Mouse (Mus musculus) myocyte (in vitro differentiated cells): ENCODE data around the gene Olfr519. TPM values are rescaled to one million over a fixed set of nuclear protein-coding genes. Genes with fewer than 3 reads are reported as not detected.

Experiments
- H3K27me3 ChIP-seq: one replicate; pipeline ENCODE4 v1.6.1; 2011; ENCODE audit not compliant: control insufficient read depth, insufficient read depth, insufficient read length
- H3K36me3 ChIP-seq: one replicate; pipeline ENCODE4 v1.6.1; 2011; ENCODE audit not compliant: control insufficient read depth, insufficient read depth
- H3K4me2 ChIP-seq: one replicate; pipeline ENCODE4 v1.6.1; 2011; ENCODE audit warnings: low read depth, control low read depth
- H3K4me3 ChIP-seq: one replicate; pipeline ENCODE4 v1.5.1; 2011; ENCODE audit warnings: mild to moderate bottlenecking, control low read depth, moderate library complexity
- H3K79me2 ChIP-seq: one replicate; pipeline ENCODE4 v1.6.1; 2011; ENCODE audit not compliant: control insufficient read depth, insufficient read depth
- H3ac ChIP-seq: one replicate; pipeline ENCODE4 v1.6.1; 2011; ENCODE audit not compliant: control insufficient read depth, insufficient read length
- CEBPB ChIP-seq: IDR thresholded peaks from 2 replicates; pipeline ENCODE4 v1.6.1; 2011; ENCODE audit warnings: mild to moderate bottlenecking, moderate library complexity; ENCODE audit not compliant: poor library complexity, insufficient read depth, severe bottlenecking
- E2F4 ChIP-seq: IDR thresholded peaks from one replicate; pipeline ENCODE4 v1.6.1; 2011; ENCODE audit warnings: mild to moderate bottlenecking, control low read depth, moderate library complexity; ENCODE audit not compliant: insufficient read depth
- MAX ChIP-seq: IDR thresholded peaks from one replicate; pipeline ENCODE4 v1.6.1; 2011; ENCODE audit warnings: low read depth, mild to moderate bottlenecking, control low read depth
- MYOD1 ChIP-seq, 3 experiments: IDR thresholded peaks; one replicate each; pipeline ENCODE4 v1.6.1; 2011; ENCODE audit warnings: control low read depth in 2 of 3, low read depth in 2 of 3, mild to moderate bottlenecking in 2 of 3, moderate library complexity in 1 of 3; ENCODE audit not compliant: insufficient read length in 2 of 3, control insufficient read depth in 1 of 3
- MYOG ChIP-seq, 3 experiments: IDR thresholded peaks; one replicate each; pipeline ENCODE4 v1.6.1; 2011; ENCODE audit warnings: control low read depth in 2 of 3, low read depth in 2 of 3, mild to moderate bottlenecking in 2 of 3; ENCODE audit not compliant: insufficient read length in 2 of 3, control insufficient read depth in 1 of 3, insufficient read depth in 1 of 3
- POLR2A ChIP-seq: IDR thresholded peaks from one replicate; pipeline ENCODE4 v1.6.1; 2011; ENCODE audit warnings: low read depth, mild to moderate bottlenecking, control low read depth, moderate library complexity; ENCODE audit not compliant: insufficient read length
- POLR2AphosphoS2 ChIP-seq: IDR thresholded peaks from one replicate; pipeline ENCODE4 v1.6.1; 2011; ENCODE audit warnings: low read depth, control low read depth; ENCODE audit not compliant: insufficient read length
- REST ChIP-seq: IDR thresholded peaks from one replicate; pipeline ENCODE4 v1.6.1; 2011; ENCODE audit warnings: mild to moderate bottlenecking, control low read depth, moderate library complexity; ENCODE audit not compliant: insufficient read depth, insufficient read length
- SRF ChIP-seq: IDR thresholded peaks from one replicate; pipeline ENCODE4 v1.6.1; 2011; ENCODE audit warnings: low read depth; ENCODE audit not compliant: control insufficient read depth, insufficient read length
- TCF12 ChIP-seq: IDR thresholded peaks from one replicate; pipeline ENCODE4 v1.6.1; 2011; ENCODE audit warnings: mild to moderate bottlenecking, control low read depth; ENCODE audit not compliant: poor library complexity, insufficient read depth, severe bottlenecking
- TCF3 ChIP-seq: IDR thresholded peaks from one replicate; pipeline ENCODE4 v1.6.1; 2011; ENCODE audit warnings: low read depth, control low read depth; ENCODE audit not compliant: insufficient read length
- USF1 ChIP-seq: IDR thresholded peaks from one replicate; pipeline ENCODE4 v1.6.1; 2011; ENCODE audit warnings: low read depth, mild to moderate bottlenecking, control low read depth, moderate library complexity
- polyA plus RNA-seq: library from polyadenylated mRNA; unstranded; fragments of >200 nt; fragmentation: generic; extraction: Trizol; gene quantifications from one replicate; pipeline ENCODE4 v1.2.1, GENCODE M21; 2012; ENCODE audit warnings: missing spikeins

The Olfr519 gene
- polyA plus RNA-seq = not detected

DNA sequence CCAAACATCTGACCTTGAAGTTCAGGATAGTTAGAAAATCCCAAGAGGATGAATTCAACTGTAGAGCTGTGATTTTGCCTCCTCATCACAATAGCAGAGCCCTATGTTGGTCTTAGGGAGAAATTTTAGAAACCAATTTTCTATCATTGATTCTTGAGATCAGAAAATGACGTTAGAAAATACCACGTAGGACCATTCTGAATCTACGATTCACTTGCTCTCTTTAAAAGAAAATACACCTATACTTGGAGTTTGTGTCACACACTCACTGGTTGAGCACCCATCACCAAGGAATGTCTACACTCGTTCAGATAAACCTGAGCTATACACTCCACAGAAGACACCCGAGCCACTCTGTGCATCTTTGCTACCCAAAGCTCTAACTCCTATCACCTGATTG, at the start of gene Olfr519:
Olfr519 (minus strand) TSS at position 101 of the 400 bp plus-strand sequence.
- Histone ChIP-seq H3K4me3 (no peak within 1 kb of the TSS), H3ac (no peak within 1 kb of the TSS), H3K79me2 (no peaks in the 10 kb centered on the region), H3K4me2 (no peak within 1 kb of the TSS), H3K36me3 (no peaks in the 10 kb centered on the region), H3K27me3 (no peaks in the 10 kb centered on the region)
- TF ChIP-seq MYOD1 (IDR thresholded peaks at IDR 0.05; ENCODE audit: control insufficient read depth in 1 of 3, insufficient read length in 2 of 3, low read depth in 2 of 3) = no peak
- TF ChIP-seq TCF3 = no peak
- TF ChIP-seq POLR2A = no peak
- no peak for TF ChIP-seq E2F4
- no peak for TF ChIP-seq USF1
- TF ChIP-seq TCF12 = no peak
- no peak for TF ChIP-seq POLR2AphosphoS2
- no peak for TF ChIP-seq REST
- no peak for TF ChIP-seq CEBPB
- TF ChIP-seq MAX = no peak
- TF ChIP-seq SRF = no peak
- no peak for TF ChIP-seq MYOG (IDR thresholded peaks at IDR 0.05; ENCODE audit: control insufficient read depth in 1 of 3, insufficient read depth in 1 of 3, insufficient read length in 2 of 3, low read depth in 2 of 3)

DNA sequence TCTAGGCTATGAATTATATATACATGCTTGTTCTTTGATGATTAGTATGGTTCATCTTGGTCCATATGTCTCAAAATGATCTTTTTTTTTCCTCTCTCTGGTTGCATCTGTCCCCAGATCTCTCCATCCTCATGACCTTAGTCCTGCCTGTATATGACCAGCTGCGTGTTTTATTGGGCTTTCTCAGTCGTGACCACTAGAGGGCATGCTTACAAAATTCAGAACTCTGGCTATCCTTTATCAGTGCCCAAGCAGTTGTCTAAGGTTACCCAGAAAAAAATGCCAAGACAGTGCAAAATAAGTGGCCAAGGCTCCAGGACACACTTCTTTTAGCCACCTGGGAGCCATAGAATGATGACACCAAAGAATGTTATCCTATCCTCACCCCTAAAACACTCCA, 49.8 kb upstream of the Olfr519 start:
- Histone ChIP-seq H3K4me3 (no peak overlapping the region), H3K36me3 (peaks cover 17% of the 10 kb centered on the region), H3K4me2 (no peak overlapping the region), H3ac (no peak overlapping the region), H3K27me3 (no peaks in the 10 kb centered on the region), H3K79me2 (no peaks in the 10 kb centered on the region)
- TF ChIP-seq POLR2A (no peak), CEBPB (no peak), USF1 (no peak), MYOG (IDR thresholded peaks at IDR 0.05; ENCODE audit: control insufficient read depth in 1 of 3, insufficient read depth in 1 of 3, insufficient read length in 2 of 3, low read depth in 2 of 3) (no peak), REST (no peak), E2F4 (no peak), MYOD1 (IDR thresholded peaks at IDR 0.05; ENCODE audit: control insufficient read depth in 1 of 3, insufficient read length in 2 of 3, low read depth in 2 of 3) (no peak), SRF (no peak), TCF12 (no peak), MAX (no peak), TCF3 (no peak), POLR2AphosphoS2 (no peak)

DNA sequence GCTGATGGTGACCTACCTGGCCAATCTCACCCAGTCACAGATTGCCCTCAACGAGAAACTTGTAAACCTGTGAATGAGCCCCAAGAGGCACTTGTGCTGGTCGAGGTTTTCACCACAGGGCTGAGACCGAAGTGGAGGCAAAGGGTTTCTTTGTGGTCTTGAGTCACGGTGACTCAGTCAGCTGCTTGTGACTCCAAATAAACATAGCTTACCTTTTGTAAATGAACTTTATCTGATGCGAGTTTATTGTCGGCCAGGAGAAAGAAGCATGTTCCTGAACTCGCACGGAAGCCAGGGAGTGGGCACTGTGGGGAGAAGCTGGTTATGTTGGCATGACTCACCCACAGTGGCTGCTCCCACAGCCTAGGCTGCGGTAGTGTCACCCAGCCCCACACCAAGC, 47.2 kb upstream of the Olfr519 start:
- no peak overlapping the region for H3K4me2 ChIP-seq

DNA sequence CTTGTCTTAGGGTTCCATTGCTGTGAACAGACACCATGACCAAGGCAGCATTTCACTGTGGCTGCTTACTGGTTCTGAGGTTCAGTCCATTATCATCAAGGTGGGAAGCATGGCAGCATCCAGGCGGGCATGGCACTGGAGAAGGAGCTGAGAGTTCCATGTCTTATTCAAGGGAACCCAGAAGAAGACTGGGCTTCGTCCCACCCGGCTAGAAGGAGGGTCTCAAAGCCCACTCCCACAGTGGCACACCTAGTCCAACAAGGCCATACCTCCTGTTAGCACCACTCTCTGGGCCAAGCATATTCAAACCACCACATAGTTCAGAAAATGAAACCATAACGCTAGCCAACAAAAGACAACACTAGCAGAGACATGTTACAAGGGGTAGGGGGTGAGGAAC, 42.4 kb upstream of the Olfr519 start:
- Histone ChIP-seq H3K4me2 (no peak overlapping the region), H3K79me2 (peaks cover 25% of the 10 kb centered on the region), H3K4me3 (no peak overlapping the region), H3K27me3 (no peaks in the 10 kb centered on the region), H3K36me3 (peaks cover 20% of the 10 kb centered on the region), H3ac (no peak overlapping the region)
- no peak for TF ChIP-seq E2F4
- no peak for TF ChIP-seq TCF12
- TF ChIP-seq SRF = no peak
- no peak for TF ChIP-seq REST
- TF ChIP-seq MYOG (IDR thresholded peaks at IDR 0.05; ENCODE audit: control insufficient read depth in 1 of 3, insufficient read depth in 1 of 3, insufficient read length in 2 of 3, low read depth in 2 of 3) = no peak
- no peak for TF ChIP-seq POLR2A
- TF ChIP-seq POLR2AphosphoS2 = no peak
- TF ChIP-seq MAX = no peak
- TF ChIP-seq TCF3 = no peak
- no peak for TF ChIP-seq MYOD1 (IDR thresholded peaks at IDR 0.05; ENCODE audit: control insufficient read depth in 1 of 3, insufficient read length in 2 of 3, low read depth in 2 of 3)
- no peak for TF ChIP-seq CEBPB
- TF ChIP-seq USF1 = no peak

More for the DNA sequence above, 47.2 kb upstream of the Olfr519 start:
- H3K79me2 ChIP-seq = peaks cover 9% of the 10 kb centered on the region
- TF ChIP-seq E2F4 = no peak
- no peak for TF ChIP-seq MYOG (IDR thresholded peaks at IDR 0.05; ENCODE audit: control insufficient read depth in 1 of 3, insufficient read depth in 1 of 3, insufficient read length in 2 of 3, low read depth in 2 of 3)
- no peak for TF ChIP-seq REST
- no peak overlapping the region for H3ac ChIP-seq
- no peaks in the 10 kb centered on the region for H3K27me3 ChIP-seq
- no peak overlapping the region for H3K4me3 ChIP-seq
- H3K36me3 ChIP-seq = peaks cover 25% of the 10 kb centered on the region

DNA sequence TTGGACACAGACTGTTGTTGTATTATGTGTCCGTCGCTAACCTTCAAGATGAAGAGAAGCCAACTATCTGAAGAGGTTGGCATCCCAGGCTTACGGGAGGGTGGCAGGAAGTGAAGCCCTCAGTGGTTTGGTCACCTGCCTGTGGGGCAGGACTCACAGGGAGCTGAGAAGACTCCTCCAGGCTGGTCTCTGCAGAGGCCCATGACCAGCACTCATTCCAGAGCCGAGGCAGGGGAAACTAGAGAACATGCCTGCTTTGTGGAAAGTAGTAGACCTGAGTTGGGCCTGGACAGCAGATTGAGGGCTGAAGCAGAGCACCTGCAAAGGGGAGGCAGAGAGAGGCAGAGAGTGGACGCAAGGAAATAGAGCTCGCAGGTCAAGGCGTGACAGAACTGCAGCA, 41.2 kb upstream of the Olfr519 start:
- Histone ChIP-seq H3ac (peak overlapping the region; percentile 69), H3K4me2 (peak overlapping the region; percentile 74), H3K4me3 (peak overlapping the region; percentile 52), H3K36me3 (peaks cover 19% of the 10 kb centered on the region), H3K27me3 (no peaks in the 10 kb centered on the region), H3K79me2 (peaks cover 25% of the 10 kb centered on the region)
- no peak for TF ChIP-seq TCF3
- TF ChIP-seq TCF12 = no peak
- TF ChIP-seq REST = no peak
- TF ChIP-seq SRF = no peak
- no peak for TF ChIP-seq CEBPB
- no peak for TF ChIP-seq POLR2A
- TF ChIP-seq POLR2AphosphoS2 = no peak
- no peak for TF ChIP-seq MAX
- TF ChIP-seq E2F4 = no peak
- no peak for TF ChIP-seq MYOG (IDR thresholded peaks at IDR 0.05; ENCODE audit: control insufficient read depth in 1 of 3, insufficient read depth in 1 of 3, insufficient read length in 2 of 3, low read depth in 2 of 3)
- no peak for TF ChIP-seq MYOD1 (IDR thresholded peaks at IDR 0.05; ENCODE audit: control insufficient read depth in 1 of 3, insufficient read length in 2 of 3, low read depth in 2 of 3)
- TF ChIP-seq USF1 = no peak
